Mouse (Mus musculus): Measurements from ENCODE around the gene Aplnr.

Aplnr gene

DNA sequence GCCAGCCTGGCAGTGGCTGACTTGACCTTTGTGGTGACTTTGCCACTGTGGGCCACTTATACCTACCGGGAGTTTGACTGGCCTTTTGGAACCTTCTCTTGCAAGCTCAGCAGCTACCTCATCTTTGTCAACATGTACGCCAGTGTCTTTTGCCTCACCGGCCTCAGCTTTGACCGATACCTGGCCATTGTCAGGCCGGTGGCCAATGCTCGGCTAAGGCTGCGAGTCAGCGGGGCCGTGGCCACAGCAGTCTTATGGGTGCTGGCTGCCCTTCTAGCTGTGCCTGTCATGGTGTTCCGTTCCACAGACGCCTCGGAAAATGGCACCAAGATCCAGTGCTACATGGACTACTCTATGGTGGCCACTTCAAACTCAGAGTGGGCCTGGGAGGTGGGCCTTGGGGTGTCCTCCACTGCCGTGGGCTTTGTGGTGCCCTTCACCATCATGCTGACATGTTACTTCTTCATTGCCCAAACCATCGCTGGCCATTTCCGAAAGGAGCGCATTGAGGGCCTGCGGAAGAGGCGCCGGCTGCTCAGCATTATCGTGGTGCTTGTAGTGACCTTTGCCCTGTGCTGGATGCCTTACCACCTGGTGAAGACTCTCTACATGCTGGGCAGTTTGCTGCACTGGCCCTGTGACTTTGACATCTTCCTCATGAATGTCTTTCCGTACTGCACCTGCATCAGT lies 951 bp downstream of the Aplnr start:
- no peak for DNase-seq (ENCODE audit: extremely low spot score, low read depth, low spot score)

DNA sequence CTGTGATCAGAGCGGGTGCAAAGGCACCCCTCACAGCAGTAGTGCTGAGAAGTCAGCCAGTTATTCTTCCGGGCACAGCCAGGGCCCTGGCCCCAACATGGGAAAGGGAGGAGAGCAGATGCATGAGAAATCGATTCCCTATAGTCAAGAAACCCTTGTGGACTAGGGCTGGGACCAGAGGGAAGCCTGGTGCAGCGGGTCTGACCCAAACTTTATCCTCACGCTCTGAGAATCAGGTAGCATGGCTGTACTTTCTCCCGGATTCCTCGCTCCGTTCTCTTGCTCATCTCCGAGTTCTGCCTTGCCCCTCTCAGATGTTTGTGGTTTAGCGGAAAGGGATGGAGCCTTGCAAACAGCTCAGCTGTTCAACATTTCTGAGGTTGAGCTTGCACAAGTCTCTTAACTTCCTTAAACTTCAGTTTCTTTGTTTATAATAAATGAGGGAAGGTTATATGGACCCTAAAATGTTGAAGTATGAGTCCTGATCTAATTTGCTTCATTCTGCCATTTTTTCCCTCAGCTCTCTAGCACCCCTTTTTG lies 1.6 kb downstream of the Aplnr start:
- no peak for DNase-seq (ENCODE audit: extremely low spot score, low read depth, low spot score)

DNA sequence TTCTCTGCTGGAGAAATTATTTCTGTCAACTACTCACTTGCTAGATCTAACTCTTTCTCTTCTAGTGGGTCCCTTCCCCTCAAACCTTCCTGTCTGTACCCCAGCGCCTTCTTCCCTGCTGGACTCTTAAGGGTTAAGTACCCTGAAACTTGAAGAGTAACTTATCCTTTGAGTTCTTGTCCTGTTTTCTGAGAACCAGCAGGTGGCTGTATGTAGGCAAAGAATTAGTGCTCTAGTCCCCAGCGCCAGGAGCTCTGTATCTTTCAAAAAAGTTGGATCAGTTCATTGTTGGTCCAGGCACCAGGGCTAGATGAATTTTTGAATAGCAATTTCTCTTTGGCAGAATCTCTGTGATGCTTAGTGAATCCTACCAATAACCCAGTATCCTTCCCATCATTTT lies 2.1 kb downstream of the Aplnr start:
- no peak for DNase-seq (ENCODE audit: extremely low spot score, low read depth, low spot score)

DNA sequence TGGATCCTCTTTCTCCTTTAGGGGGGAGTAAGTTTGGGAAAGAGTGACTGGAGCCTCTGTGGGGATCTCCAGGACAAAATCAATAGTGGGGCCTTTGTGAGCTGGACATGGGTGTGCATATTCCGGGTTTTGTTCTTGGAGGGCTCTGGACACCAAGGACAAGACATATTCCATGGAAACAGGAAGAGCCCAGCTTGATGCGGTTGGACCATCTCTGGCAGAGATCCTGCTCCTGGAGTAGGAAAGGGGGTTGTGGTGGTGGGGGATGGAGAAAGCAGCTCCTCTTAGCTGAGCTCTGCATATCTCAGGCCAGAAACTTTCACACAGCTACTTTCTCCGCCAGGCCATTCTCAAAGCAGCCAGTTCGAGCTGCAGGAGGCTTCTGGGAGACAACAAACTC lies 3.4 kb downstream of the Aplnr start:
- DNase-seq (ENCODE audit: extremely low spot score, low read depth, low spot score) = no peak

DNA sequence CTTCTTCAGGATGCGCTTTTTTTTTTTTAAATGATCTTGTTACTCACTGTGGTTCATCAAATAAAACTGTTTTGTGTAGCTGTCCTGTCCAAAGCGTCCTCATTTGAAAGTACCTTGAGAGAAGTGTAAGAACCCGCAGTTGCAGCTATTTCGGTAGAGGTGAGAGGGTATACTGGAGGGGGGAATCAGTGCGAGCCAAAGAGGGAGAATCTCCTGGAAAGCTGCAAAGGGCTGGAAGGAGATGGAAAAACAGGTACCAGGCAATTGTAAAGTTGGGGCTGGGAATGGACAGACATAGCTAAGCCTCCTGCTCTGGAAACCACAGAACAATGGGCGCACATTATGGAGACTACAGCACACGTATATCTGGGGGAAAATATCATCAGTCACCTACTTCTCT lies 3.8 kb downstream of the Aplnr start:
- DNase-seq (ENCODE audit: extremely low spot score, low read depth, low spot score) = no peak

DNA sequence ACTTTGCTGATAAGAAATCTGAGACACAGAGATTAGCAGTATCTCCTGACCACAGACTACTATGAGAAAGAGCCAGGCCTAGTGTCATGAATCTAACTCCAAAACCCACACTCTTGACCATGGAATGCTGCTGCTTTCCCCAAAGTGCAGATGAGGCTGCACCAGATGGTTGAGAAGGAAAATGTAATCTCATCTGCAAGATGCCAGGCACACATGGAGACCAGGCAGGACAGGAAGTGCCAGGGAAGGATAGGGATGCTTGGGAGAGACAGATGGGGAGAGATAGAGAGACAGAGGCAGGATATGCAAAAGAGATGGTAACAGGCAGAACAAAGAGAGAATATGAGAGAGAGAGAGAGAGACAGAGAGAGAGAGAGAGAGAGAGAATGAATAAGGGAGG lies 4.8 kb downstream of the Aplnr start:
- DNase-seq (ENCODE audit: extremely low spot score, low read depth, low spot score) = no peak

DNA sequence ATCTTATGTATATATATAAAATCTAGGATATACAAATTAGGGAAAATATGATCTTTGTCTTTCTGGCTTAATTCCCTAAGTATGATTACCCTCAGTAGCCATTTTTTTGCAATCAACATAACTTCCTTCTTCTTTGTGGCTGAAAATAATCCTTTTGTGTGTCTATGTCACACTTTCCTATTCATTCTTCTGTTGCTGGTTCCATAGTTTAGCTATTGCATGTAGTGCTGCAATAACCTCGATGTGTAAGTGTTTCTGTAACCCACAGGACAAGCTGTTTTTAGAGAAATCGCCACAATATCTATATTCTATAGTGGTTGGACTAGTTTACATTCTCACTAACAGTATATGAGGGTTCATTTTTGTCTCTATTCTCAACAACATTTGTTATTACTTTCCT lies 8.9 kb downstream of the Aplnr start:
- no peak for DNase-seq (ENCODE audit: extremely low spot score, low read depth, low spot score)

DNA sequence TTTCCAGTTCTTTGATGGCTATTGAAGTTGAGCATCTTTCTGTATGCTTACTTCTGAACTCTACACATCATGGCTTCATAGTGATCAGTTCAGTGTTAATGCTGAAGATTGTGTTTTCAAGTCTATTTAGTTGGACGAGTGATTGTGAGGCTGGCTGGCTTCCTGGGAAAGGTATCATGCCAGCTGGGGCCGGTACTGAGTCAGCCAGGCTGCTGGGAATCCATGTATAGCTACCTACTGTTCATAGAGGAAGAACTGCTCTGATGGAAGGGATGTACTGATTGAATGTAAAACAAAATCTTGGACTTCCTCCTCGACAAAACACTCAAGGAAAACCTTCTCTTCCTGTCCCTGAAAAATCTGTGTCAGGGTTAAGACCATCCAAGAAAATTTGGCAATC lies 9.3 kb downstream of the Aplnr start:
- DNase-seq (ENCODE audit: extremely low spot score, low read depth, low spot score) = no peak

DNA sequence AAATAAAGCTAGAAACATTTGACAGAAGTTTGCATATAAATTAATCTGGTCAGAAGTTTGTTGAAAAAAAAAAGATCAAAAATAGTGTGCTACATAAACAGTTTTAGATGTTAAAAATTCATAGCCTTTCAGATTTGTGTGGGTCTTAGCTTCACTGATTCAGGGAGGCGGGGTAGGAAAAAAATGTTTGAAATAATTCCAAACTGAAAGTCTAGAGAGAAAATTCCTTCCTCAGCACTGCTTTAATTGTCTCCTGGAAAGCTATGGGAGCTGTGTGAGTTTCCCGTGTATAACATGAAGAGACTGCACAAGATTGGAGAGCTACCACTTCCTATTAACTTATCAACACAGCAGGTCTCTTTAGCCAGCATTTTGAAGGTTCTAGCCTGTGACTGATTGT lies 11.5 kb downstream of the Aplnr start:
- no peak for DNase-seq (ENCODE audit: extremely low spot score, low read depth, low spot score)

DNA sequence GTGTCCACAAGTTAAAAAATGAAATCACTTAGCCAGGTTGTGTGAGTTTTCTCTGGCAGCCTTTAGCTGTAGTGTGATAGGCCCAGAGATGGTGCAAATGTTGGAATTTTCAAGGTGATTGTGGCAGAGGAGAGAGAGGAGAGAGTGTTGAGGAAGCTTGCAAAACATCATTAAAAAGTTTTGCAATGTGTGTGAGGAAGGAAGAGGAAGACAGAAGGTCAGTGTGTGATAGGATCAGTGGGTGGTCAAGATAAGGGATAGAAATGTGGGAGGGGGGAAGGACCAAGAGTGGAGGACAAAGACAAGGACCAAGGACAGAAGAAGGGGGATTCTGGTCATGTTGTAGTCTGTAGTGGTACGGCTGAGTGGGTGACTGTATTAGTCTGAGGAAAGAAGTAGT lies 14.3 kb downstream of the Aplnr start:
- no peak for DNase-seq (ENCODE audit: extremely low spot score, low read depth, low spot score)

DNA sequence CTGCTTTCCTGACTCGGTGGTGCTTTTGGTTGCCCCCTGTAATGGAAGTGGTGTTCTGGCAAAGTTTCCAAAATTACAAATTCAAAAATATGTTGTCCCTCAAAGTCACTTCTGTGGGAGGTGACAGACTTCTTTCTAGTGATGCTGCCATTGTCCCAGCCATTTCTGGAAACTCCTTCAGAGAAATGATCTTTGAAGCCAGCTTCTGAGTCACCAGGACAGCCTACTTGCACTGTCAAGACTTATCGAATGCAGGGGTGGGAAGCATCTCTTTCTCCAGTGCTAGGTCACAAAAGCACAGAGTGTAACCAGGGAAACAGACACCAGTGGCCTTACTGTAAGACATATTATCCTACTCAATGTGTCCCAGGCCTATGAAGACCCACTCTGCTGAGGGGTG lies 15.2 kb downstream of the Aplnr start:
- no peak for DNase-seq (ENCODE audit: extremely low spot score, low read depth, low spot score)

DNA sequence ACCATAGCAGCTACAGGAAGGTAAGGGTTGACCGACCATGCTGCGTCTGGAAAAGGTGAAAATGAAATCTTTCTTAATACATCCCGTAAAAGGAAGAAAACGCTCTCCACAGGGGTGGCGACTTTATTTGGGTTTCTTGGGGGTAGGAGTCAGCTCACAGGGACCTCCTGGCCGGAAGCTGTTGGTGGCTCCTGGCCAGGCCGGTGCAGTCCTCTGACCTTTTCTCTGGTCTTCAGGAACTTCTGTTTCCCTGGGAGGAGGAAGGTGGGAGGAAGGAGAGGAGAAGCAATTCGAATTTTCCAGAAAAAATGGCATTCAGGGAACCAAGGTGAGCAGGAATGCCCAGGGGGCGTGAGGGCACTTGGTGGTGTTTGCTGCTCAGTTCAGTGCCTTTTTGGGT lies 19.3 kb downstream of the Aplnr start:
- no peak for DNase-seq (ENCODE audit: extremely low spot score, low read depth, low spot score)

DNA sequence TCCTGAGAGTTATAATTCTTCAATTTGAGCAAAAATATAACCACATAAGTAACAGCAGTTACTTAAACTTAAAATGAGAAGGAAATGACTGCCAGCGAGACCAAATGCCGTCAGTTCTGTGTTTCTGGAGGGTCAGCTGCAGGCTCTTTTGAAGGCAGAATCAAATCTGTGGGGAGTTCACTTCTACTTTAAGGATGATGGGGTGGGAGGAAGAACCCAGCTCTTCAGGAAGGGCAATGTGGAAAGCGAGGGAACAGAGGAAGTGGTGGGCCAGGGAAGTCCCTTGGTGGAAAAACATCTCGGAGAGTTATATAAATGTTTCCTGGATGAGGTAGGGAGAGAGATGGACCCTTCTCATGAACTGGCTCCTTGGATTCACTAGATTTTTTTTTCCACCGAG lies 20.1 kb downstream of the Aplnr start:
- DNase-seq (ENCODE audit: extremely low spot score, low read depth, low spot score) = no peak

DNA sequence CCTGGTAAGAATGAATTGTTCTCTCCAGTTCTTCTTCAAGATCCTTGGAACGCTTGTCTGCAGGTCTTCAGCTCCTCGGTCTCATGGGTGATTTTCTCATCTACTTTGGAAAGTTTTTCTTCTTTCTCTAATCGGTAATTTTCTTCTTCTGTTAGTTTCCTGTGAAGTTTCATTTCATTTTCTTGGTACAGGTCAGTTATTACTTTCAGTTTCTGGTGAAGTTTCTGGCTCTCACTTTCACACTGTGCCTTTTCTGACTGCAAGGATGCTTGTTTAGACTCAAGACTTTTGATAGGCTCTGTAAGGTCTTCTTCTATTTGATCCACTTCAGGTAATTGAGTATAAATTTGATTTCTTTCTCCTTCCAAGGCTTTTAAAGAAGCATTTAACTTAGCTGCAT lies 21.4 kb downstream of the Aplnr start:
- no peak for DNase-seq (ENCODE audit: extremely low spot score, low read depth, low spot score)

DNA sequence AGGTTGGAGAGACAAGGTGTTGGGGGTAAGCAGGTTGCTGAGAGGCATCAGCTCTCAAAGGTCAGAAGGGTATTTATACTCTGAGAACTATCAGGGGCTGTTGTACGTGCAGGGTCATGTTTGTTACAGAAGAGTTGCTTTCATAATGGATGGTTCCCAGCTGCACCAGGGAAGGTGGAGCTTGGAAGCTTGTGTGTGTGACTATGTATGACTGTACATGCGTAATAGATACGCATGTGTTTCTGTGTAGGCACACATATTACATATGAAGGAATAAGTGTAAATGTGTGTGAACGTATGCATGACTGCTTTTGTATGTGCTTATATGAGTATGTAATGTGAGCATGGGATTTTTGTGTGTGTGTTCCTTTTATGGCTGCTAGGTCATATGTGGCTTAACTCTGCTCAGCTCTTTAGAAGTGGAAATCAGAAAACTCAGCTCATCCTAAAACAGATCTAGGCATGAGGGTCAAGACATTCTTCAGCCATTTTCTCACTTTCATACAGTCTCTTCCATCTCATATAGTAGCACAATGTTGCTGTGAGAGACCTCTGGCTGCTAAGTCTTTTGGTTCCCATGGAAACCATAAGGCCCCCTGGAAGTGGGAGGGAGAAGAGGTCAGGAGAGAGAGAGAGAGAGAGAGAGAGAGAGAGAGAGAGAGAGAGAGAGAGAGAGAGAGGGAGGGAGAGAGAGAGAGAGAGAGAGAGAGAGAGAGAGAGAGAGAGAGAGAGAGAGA lies 25.0 kb downstream of the Aplnr start:
- no peak for DNase-seq (ENCODE audit: extremely low spot score, low read depth, low spot score)

DNA sequence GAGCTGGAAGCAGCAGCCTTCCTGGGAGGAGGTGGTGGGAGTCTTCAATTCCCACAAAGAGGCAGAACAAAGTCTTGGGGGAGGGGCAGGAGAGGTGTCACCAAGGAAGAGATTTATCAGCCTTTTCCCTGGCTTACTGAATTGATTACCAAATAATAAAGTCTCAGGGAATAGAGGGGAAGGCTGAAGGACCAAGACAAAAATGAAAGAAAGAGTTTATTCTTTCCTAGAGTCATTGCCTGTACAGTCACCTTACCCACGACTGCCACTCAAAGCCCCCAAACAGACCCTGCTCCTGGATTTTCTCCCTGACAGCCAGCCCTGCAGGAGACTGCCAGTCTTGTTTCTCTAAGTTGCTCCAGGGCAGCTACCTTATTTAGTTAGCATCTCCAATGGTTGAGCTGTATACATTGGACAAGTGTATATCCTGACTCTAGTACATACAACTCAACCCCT lies 25.6 kb downstream of the Aplnr start:
- DNase-seq (ENCODE audit: extremely low spot score, low read depth, low spot score) = no peak

DNA sequence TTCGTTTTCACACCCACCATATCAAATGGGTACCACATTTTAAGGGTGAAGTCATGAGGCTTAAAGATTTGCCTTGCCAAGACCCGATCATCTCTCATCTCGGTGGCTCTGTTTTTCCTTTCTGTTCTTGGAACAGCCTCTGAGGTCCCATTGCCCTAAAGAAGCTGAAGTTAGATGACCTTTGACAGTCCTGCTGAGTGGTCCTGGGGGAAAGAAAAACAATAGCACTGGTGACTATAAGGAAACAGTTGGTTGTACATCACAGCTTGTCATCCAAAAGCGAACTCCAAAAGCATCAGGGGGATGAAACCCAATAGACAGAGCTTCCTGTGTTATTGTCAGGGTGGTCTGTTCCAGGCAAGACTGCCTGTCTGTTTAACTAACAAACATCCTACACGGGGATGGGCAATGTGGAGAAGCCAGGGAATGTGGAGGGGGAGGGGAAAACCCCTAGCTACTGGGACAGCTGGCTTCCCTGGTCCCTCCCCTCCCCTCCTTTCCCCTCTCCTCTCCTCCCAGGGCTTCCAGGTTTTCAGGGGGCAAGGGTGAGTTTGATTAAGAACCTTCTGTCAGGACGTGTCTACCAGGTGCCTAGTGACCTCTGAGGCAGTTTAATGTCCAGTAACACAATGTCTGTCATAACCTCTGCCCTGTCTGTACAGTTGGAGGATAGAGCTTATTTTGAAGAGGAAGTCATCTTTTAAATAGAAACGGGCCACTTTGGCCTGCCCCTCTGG lies 27.5 kb downstream of the Aplnr start:
- DNase-seq (ENCODE audit: extremely low spot score, low read depth, low spot score) = no peak

DNA sequence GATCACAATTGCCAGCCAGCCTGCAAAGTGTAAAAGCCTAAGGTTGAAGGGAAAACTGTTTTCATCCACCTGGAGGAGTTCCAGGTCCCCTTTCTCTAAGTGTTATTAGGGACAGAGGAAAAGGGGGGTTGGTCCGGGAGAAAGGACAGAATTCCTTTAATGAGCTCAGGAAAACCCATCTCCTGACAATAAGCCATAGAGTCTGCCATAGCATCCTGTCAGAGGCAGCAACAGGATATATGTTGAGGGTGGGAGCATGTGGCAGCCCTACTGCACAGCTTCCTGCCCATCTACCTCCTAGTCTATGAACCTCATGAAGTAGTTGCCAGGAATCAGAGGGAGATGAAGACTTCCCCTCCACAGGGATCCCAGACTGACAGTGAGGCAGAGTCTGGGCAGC lies 31.6 kb downstream of the Aplnr start:
- DNase-seq (ENCODE audit: extremely low spot score, low read depth, low spot score) = no peak

DNA sequence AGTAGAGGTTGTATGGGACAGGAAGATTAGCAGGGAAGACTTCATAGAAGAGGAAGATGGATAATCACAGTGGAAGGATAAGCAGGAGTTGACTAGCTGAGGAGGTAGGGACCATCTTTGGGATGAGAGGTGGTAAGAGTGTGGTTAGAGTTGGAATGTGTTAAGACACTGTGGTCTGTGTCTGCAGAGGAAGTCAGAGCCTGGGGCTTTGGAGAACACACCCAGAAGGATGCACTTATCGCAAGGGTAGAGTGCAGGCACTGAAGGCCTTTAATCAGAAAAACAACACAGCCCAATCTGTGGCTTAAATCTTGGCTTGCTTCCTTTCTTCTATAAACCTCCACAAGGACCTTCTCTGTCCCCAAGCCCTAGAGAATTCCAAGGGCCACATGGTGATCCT lies 32.3 kb downstream of the Aplnr start:
- no peak for DNase-seq (ENCODE audit: extremely low spot score, low read depth, low spot score)

DNA sequence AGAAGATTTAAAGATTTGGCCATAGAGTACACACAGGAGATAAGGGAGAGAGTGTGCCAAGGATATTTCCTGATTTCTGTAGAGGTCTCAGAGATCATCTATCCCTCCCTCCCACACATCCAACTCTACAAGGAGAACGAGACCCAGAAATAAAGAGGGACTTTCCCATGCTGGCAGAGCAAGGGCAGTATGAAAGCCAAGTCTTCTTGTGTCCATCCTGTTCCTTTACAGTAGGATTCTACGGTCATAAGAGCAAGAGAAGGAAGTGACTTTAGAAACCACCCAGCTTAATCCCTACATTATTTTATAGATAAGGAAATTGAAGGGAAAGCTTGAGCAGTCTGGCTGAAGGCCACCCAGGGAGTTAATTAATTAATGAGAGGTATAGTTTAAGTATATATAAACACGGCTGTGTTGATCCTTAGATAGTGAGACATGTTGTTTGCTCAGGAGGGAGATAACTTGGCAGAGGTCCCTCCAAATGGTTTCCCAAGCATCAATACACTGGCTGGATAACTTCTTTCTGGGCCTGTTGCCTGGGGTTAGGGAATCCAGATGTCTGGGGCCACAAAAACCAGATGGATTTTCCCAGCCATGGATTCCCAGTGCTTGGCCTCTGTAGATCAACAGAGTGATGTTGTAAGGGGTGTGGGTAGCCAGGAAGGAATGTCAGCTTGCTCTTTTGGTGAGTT lies 36.2 kb downstream of the Aplnr start:
- DNase-seq (ENCODE audit: extremely low spot score, low read depth, low spot score) = no peak

DNA sequence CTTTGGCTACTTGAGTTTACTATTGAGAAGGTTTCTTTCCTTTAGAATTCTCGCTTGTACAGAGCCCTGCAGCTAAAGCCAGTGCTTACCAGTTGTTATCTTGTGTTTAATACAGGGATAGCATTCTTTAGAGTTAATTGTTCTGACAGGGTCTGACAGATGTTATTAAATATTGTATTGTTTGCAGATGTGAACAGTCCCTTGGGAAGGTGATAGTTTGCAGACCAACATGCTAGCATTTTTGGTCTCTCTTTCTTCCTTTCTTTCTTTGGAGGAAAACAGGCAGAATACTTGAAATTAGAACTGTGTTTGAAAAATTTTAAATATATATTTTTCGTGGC lies 36.7 kb downstream of the Aplnr start:
- DNase-seq (ENCODE audit: extremely low spot score, low read depth, low spot score) = peak; percentile 10

Data from hindlimb bud, embryonic 11.5 days (tissue).